Mouse (Mus musculus) left cerebral cortex, postnatal 10 days (tissue): Measurements from ENCODE around the gene Ccna1. TPM values are rescaled to one million over a fixed set of nuclear protein-coding genes. Genes with fewer than 3 reads are reported as not detected.
A peak's percentile ranks its signal among the peaks of the same experiment; 100 is the strongest.

ENCODE experiments used
- DNase-seq, 2 experiments: peaks; one replicate each; pipeline ENCODE4 v3.0.0; 2021 to 2022; ENCODE audit warnings: low spot score in 2 of 2, mixed read lengths in 1 of 2; ENCODE audit errors: extremely low spot score in 1 of 2
- intact Hi-C: fragments of 180-260 bp; cut with DNase I; formaldehyde crosslinking; loops from one replicate; pipeline ENCODE4 v1.15.1; 2025
- total RNA-seq, 2 experiments: library from RNA; stranded (reverse); gene quantifications; 2 replicates each; pipeline ENCODE4 v1.2.3; 2021

Gene Ccna1
- 1 to 10 TPM; 1.9 to 2.4 TPM for total RNA-seq

DNA sequence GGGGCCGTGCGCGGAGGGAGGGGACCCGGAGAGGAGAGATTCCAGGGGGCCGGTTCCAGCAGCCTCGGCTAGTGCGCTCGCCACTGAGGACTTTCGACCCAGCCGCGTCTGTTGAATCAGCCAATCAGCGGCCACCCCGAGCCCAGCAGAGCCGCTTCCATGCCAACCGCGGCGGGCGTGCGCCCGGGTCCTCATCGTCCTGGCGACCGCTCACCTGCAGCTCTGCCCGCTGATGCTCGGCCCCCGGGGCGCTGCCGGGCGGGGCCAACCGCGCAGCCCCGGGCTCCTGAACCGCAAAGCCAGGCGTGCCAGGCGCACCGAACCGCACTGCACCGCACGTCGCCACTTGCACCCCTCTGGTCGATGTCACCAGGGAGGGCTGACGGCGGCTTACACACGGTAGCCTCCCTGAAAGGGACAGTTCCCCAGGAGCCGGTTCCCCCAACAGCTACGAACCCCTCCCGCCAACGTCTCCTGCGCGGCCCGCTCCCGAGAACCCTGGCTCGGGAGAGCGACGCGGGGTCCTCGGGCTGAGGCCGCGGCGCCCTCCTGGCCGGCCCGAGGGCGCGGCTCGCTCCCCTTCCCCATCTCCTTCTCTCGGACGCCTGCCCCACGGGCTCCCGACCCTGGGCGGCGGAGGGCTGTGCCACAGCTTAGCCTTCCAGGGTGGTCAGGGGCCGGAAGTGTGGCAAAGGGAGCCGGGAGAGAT is at the start of gene Ccna1:
Gene Ccna1, minus strand, starts transcription at position 464 of the 709 bp plus-strand sequence.
- intact Hi-C loops, result no loop called here
- DNase-seq, result peak; percentile 65 to 82

- intact Hi-C loops, result no loop called here
- no peak for DNase-seq
These were observed 45.8 kb upstream of the Ccna1 start for GRCm38 (mm10) chr3:55101092-55101491.

DNA sequence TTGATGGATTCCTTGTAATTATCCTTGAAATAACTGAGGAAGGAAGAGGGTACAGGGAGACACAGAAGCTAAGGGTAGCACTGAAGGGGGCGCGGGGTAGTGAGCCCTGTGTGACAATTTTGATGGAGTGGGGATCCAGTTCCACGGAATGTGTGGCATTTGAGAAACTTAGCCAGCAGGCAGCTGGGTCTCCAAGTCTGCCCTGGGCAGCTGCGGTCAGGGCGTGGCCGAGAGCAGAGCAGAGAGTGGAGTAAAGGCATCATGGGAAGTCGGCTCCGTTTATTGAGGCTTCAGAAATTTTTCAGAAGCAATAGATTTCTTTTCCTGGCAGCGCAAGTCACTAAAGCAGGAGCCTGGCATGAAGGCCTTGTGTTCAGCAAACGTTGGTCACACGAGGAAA is 43.7 kb upstream of the Ccna1 start:
- intact Hi-C loops, result no loop called here
- no peak for DNase-seq

GRCm38 (mm10) chr3:55098014-55098413 is 42.7 kb upstream of the Ccna1 start:
- intact Hi-C loops, result no loop called here

DNA sequence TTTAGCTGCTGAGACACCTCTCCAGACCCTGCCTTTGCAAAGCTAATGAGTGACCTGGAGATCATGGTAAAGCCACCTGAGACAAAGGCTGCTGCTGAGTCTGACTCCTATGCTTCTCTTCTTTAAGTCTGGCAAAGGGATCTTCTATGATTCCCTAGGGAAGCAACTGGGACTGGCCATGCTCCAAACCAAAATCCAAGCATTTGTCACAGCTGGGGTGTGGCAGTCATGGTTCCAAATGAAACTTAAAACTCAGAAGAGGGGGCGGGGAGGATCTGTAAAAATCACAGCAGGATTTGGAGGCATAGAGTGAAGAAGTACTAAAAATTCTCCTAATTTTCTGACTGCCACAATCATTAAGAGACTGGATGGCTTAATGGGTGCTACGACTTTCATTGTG is 41.9 kb upstream of the Ccna1 start:
- no peak for DNase-seq
- intact Hi-C loops, result no loop called here

More at GRCm38 (mm10) chr3:55098014-55098413, 42.7 kb upstream of the Ccna1 start:
- no peak for DNase-seq

GRCm38 (mm10) chr3:55096655-55097005 is 41.3 kb upstream of the Ccna1 start:
- intact Hi-C loops, result no loop called here
- DNase-seq, result no peak

GRCm38 (mm10) chr3:55095968-55096654 is 40.8 kb upstream of the Ccna1 start:
- DNase-seq, result peak in 1 of 2 experiments; percentile 60
- intact Hi-C loops, result no loop called here

- no peak for DNase-seq
- intact Hi-C loops, result no loop called here
These were observed 37.9 kb upstream of the Ccna1 start for GRCm38 (mm10) chr3:55093161-55093560.

DNA sequence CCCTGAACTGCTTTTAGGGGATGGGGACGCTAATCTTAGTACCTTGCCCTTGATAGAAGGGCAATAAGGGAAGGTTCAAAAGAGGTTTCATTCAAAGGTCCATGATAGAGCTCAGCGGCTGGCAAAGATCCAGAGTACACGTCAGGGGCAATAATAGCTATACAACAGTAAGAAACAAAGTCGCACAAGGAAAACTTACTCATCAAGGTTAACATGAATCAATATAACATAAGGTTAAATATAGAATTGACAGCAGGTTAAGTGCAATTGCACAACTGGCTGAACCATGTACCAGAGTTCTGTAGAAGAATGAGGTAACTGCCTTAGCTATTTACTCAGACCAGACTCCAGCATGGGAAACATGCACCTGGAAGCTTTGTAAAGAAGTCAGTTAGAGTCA is 34.0 kb upstream of the Ccna1 start:
- intact Hi-C loops, result loop anchor here (10.0 kb wide), 1 partner anchor 354 kb away; the partner anchor contains the start of genes Alg5 and Exosc8
- no peak for DNase-seq

DNA sequence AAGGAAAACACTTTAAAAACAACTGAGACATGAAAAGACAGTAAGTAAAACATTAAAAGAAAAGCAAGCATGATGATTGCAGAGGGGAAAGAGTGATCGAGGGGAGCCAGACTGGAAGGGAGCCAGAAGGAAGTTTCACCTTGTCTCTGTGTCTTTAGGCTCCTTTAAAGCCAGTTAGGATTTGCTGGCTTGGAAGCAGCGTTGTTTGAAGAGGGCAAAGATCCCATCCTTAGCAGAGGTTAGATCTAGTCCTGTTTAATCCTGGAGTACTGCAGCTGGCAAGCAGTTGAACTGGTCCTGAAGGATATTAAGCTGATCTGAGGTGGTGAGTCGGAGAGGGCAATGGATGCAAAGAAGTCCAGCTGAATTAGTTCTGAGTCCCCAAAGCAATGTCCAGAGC is 33.5 kb upstream of the Ccna1 start:
- no peak for DNase-seq
- intact Hi-C loops, result loop anchor here (10.0 kb wide), 1 partner anchor 354 kb away; the partner anchor contains the start of genes Alg5 and Exosc8

DNA sequence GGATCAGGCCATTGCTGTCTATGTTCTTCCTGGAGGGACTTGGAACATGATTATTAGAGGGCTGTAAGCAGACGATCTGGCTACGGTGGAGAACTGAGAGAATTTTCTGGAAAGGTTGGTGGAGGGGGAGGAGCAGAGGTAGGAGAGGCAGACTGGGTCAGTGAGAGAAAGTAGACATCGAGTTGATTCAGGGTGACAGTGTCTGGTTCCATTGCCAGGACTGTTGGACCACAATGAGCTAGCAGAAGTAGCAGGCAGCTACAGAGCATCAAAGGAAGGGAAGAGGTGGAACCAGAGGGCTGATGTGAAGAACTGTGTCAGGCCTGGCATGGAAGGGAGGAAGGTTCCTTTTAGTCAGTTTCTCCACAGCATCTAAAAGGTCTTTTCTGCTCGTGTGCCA is 33.1 kb upstream of the Ccna1 start:
- no peak for DNase-seq
- intact Hi-C loops, result loop anchor here (10.0 kb wide), 1 partner anchor 354 kb away; the partner anchor contains the start of genes Alg5 and Exosc8

DNA sequence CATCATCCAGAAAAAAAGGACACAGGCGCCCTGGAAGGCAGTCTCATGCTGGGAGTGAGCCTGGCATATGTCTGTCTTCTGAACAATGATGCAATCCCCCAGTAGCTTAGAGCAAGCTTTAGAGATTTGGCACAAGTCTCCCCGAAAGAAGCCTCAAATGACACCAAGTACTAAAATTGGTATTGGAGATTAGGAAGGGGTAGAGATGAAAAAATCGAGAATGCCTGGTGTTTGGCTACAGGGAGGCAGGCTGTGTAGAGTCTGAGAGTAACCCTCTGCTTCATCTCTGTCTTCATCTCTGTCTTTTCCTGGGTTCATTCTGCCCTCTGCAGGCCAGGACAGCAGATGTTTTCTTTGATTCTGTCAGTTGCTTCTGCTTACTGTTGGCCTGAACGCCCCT is 32.1 kb upstream of the Ccna1 start:
- intact Hi-C loops, result loop anchor here (10.0 kb wide), 1 partner anchor 353 kb away; the partner anchor contains the start of genes Alg5 and Exosc8
- no peak for DNase-seq

DNA sequence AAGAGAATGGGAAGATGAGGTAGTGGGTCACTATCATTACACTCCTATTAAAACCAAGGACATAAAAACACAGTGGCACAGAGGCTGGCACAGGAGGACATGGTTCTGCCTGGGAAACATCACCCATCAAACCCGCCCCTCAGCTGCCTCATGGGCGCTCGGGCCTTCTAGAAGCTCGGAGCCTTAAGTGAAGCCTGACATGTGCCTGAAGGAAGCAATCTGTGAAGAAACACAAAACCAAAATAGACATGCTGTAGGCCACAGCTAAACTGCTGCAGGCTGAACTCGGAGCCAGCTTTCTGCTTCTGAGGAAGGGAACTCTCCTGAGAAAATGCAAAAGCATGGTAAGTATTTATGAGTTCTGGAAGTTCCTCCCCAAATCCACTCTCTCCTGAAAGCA is 31.6 kb upstream of the Ccna1 start:
- DNase-seq, result no peak
- intact Hi-C loops, result loop anchor here (10.0 kb wide), 1 partner anchor 352 kb away; the partner anchor contains the start of genes Alg5 and Exosc8

DNA sequence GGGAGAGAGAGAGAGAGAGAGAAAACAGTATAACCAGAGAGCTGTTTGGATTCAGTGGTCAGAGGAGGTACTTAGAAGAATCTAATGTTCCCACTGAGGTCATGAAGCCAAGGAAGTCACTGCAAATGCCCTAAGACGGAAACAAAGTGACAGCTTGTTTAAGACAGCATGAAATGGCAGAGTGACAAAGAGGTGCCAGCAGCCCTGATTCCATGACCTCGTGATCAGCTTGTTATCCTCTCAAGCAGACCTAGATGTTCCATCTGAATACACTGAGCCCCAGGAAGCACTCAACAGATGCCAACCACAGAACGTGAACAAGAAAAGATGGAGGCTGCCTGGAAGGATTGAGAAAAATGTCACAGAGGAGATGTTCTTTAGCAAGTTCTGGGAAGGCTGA is 30.4 kb upstream of the Ccna1 start:
- intact Hi-C loops, result loop anchor here (10.0 kb wide), 1 partner anchor 351 kb away; the partner anchor contains the start of genes Alg5 and Exosc8
- DNase-seq, result no peak

GRCm38 (mm10) chr3:55084781-55085180 is 29.5 kb upstream of the Ccna1 start:
- intact Hi-C loops, result loop anchor here (5.0 to 10.0 kb wide), 2 partner anchors 268 to 350 kb away; partner anchors contain the start of genes Alg5 and Exosc8
- DNase-seq, result no peak

DNA sequence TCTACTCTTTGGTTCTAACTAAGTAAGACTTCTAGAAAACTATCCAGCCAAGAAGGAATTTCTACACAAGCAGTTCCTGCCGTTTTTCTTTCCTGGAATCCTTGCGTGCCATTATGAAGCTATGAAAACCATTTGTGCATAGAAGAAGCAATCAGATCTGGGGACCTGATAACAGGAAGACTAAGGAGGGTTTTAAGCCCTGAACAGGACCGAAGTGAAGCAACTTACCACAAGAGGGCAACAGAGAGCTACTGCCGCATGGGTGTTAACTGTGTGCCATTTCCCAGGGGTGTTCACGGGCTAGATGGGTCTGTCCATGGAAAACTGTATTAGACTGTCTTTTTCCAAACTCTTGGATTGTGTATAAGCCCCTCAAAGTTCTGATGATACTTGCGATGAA is 24.8 kb upstream of the Ccna1 start:
- peak; percentile 77 to 79 for DNase-seq
- intact Hi-C loops, result loop anchor here (2.0 to 10.0 kb wide), 3 partner anchors 71 to 345 kb away; partner anchors contain the start of genes Alg5 and Exosc8

DNA sequence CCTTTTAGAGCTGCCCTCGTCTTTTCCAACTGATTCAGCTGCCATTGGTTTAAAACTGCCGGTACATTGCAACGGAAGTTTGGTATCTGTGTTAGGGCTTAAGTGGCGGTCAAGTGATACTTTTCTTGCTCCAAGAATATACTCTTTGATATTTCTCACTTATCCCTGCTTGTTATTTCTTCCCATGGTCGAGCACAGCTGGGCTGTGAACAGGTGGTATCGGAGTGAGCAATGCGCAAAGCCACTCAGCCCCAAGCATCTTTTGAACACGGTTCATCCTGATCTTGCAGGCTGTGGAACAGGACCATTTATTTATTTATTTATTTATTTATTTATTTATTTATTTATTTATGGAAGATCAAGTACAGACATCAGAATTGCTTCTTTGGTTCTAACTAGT is 24.3 kb upstream of the Ccna1 start:
- intact Hi-C loops, result loop anchor here (2.0 to 10.0 kb wide), 3 partner anchors 71 to 345 kb away; partner anchors contain the start of genes Alg5 and Exosc8
- no peak for DNase-seq

DNA sequence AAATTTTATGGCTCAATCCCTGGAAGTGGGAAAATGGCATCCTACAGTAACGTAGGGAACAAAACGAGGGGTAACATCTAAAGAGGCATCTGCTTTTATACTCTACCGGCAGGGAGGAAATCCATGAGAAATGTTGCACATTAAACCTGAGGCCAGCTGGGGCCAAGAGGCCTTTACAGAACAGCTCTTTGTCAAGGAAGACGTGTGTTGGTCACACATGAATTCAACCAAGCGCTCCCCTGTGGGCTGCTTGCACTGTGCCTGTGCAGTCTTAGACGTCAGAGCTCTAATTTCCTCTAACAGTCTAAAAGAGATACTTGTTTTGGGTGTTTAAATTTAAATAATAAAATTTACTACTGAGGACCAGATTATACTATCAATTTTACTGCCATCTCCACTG is 22.9 kb upstream of the Ccna1 start:
- intact Hi-C loops, result no loop called here

GRCm38 (mm10) chr3:55075294-55075648 is 20.0 kb upstream of the Ccna1 start:
- no peak for DNase-seq
- intact Hi-C loops, result no loop called here

More for the DNA sequence above, 22.9 kb upstream of the Ccna1 start:
- no peak for DNase-seq
